Mouse (Mus musculus) retina, postnatal 7 days (tissue): ENCODE results near the gene 2610528A11Rik.
A peak's percentile ranks its signal among the peaks of the same experiment; 100 is the strongest.

ENCODE experiments used
- DNase-seq: peaks from one replicate; pipeline ENCODE4 v3.0.0-alpha.2; 2012; ENCODE audit warnings: low read depth, low spot score

2610528A11Rik gene

GRCm38 (mm10) chr14:37094436-37094835 is 19.4 kb downstream of the 2610528A11Rik start:
- DNase-seq, result no peak

GRCm38 (mm10) chr14:37083755-37084154 is 30.1 kb downstream of the 2610528A11Rik start:
- DNase-seq, result no peak

GRCm38 (mm10) chr14:37080724-37081123 is 33.1 kb downstream of the 2610528A11Rik start:
- no peak for DNase-seq

GRCm38 (mm10) chr14:37068516-37068915 is 45.3 kb downstream of the 2610528A11Rik start:
- DNase-seq, result no peak

- peak; percentile 40 for DNase-seq
Observed at GRCm38 (mm10) chr14:37067629-37068028, 46.2 kb downstream of the 2610528A11Rik start, which contains the start of gene Lrit2. TSS of gene Lrit2 (plus strand) at chr14:37067929.

- peak; percentile 39 for DNase-seq
Observed at GRCm38 (mm10) chr14:37066636-37067035, 47.2 kb downstream of the 2610528A11Rik start.

GRCm38 (mm10) chr14:37064849-37065248 is 49.0 kb downstream of the 2610528A11Rik start:
- no peak for DNase-seq
